Mouse (Mus musculus) CH12.LX (cell line): ENCODE data around the gene Ctnnd1.

Source experiments
- CTCF ChIP-seq, 2 experiments: IDR thresholded peaks in 1 of 2; conservative IDR thresholded peaks in 1 of 2; 2 replicates each; pipeline ENCODE4 v1.5.1; 2011 to 2012; ENCODE audit warnings: low read depth in 2 of 2, low read length in 2 of 2, improper control_type of control experiment in 1 of 2, inconsistent platforms in 1 of 2, mild to moderate bottlenecking in 1 of 2, moderate library complexity in 1 of 2
- ELF1 ChIP-seq: IDR thresholded peaks from 2 replicates; pipeline ENCODE4 v1.6.1; 2014; ENCODE audit warnings: low read depth, mild to moderate bottlenecking, inconsistent platforms, low read length, improper control_type of control experiment
- EP300 ChIP-seq: IDR thresholded peaks from 2 replicates; pipeline ENCODE4 v1.6.1; 2011; ENCODE audit warnings: low read length, improper control_type of control experiment
- ETS1 ChIP-seq: conservative IDR thresholded peaks from 2 replicates; pipeline ENCODE4 v1.6.1; 2012; ENCODE audit warnings: low read depth, mild to moderate bottlenecking, inconsistent platforms, low read length, improper control_type of control experiment, moderate library complexity
- MAFK ChIP-seq: IDR thresholded peaks from 2 replicates; pipeline ENCODE4 v1.6.1; 2011; ENCODE audit warnings: low read length, improper control_type of control experiment; ENCODE audit not compliant: insufficient replicate concordance
- MAX ChIP-seq: IDR thresholded peaks from 2 replicates; pipeline ENCODE4 v1.6.1; 2011; ENCODE audit warnings: low read length, improper control_type of control experiment
- MAZ ChIP-seq: IDR thresholded peaks from 2 replicates; pipeline ENCODE4 v1.6.1; 2012; ENCODE audit warnings: low read depth, mild to moderate bottlenecking, inconsistent platforms, low read length, improper control_type of control experiment, moderate library complexity
- MXI1 ChIP-seq: IDR thresholded peaks from 2 replicates; pipeline ENCODE4 v1.6.1; 2011; ENCODE audit warnings: mild to moderate bottlenecking, low read depth, low read length, improper control_type of control experiment
- POLR2A ChIP-seq: IDR thresholded peaks from 2 replicates; pipeline ENCODE4 v1.6.1; 2011; ENCODE audit warnings: low read depth, mild to moderate bottlenecking, improper control_type of control experiment, low read length
- POLR2AphosphoS2 ChIP-seq: IDR thresholded peaks from 2 replicates; pipeline ENCODE4 v1.6.1; 2011; ENCODE audit warnings: low read depth, low read length, improper control_type of control experiment
- TBP ChIP-seq: conservative IDR thresholded peaks from 2 replicates; pipeline ENCODE4 v1.6.1; 2011; ENCODE audit warnings: low read depth, low read length, improper control_type of control experiment
- TCF12 ChIP-seq: IDR thresholded peaks from 2 replicates; pipeline ENCODE4 v1.6.1; 2014; ENCODE audit warnings: low read depth, mild to moderate bottlenecking, inconsistent platforms, low read length, improper control_type of control experiment
- ZC3H11A ChIP-seq: IDR thresholded peaks from 2 replicates; pipeline ENCODE4 v1.6.1; 2012; ENCODE audit warnings: low read depth, mild to moderate bottlenecking, inconsistent platforms, low read length, improper control_type of control experiment
- ZNF384 ChIP-seq: IDR thresholded peaks from 2 replicates; pipeline ENCODE4 v1.6.1; 2012; ENCODE audit warnings: low read depth, low read length, improper control_type of control experiment, inconsistent platforms

DNA sequence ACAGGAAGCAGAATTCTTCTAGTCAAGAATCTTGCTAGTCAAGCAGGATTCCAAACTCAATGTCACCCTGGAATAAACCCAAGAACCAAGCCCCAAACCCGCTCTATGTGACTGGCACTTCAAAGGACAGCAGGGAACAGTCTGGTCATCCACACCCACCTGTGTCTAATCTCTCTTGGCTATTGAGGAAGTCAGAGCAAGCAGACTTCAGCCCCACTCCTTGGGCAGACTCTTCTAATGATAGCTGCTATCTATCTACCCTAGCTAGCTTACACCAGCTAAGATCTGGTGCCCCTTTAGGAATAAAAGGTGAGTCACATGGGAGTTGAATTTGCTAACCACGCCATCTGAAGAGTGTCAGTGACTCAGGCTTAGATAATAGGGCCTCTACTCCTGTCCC is 31.7 kb downstream of the Ctnnd1 start:
- TF ChIP-seq MAX (no peak), ZNF384 (no peak), EP300 (no peak), CTCF (conservative IDR thresholded peaks at IDR 0.05 in 1 of 2, IDR thresholded peaks at IDR 0.05 in 1 of 2; ENCODE audit: low read depth in 2 of 2, low read length in 2 of 2) (no peak), MXI1 (no peak), TBP (no peak), ZC3H11A (no peak), POLR2A (no peak), MAZ (no peak), POLR2AphosphoS2 (no peak), ETS1 (no peak), ELF1 (0 out of 2 replicates have a peak, but pooled peaks have one; percentile 5), TCF12 (no peak), MAFK (no peak)
